Mouse (Mus musculus): Measurements from ENCODE around the gene Slc44a3.

- TF ChIP-seq CTCF (IDR thresholded peaks at IDR 0.05; ENCODE audit: borderline replicate concordance, insufficient read depth, low read depth, low read length), result no peak
- TF ChIP-seq POLR2A (IDR thresholded peaks at IDR 0.05; ENCODE audit: borderline replicate concordance, insufficient read depth, low read length), result no peak
These were observed 114.0 kb downstream of the Slc44a3 start for GRCm38 (mm10) chr3:121418251-121418601.
